Mouse (Mus musculus) olfactory bulb, adult 2 months (tissue): Measurements from ENCODE around the gene Itga1. TPM values are rescaled to one million over a fixed set of nuclear protein-coding genes. Genes with fewer than 3 reads are reported as not detected.

Source experiments
- H3K27ac ChIP-seq: fragments of 200-500 bp; 2 replicates; pipeline ENCODE4 v1.5.1; 2012; ENCODE audit warnings: low read depth, low read length; ENCODE audit not compliant: insufficient read depth
- H3K4me1 ChIP-seq: fragments of 200-500 bp; 2 replicates; pipeline ENCODE4 v1.6.1; 2012; ENCODE audit warnings: low read length; ENCODE audit not compliant: control insufficient read depth, insufficient read depth
- H3K4me3 ChIP-seq: fragments of 200-500 bp; 2 replicates; pipeline ENCODE4 v1.5.1; 2012; ENCODE audit warnings: mild to moderate bottlenecking, low read depth, low read length, moderate library complexity; ENCODE audit not compliant: insufficient read depth
- CTCF ChIP-seq: fragments of 200-500 bp; IDR thresholded peaks from 2 replicates; pipeline ENCODE4 v1.5.1; 2012; ENCODE audit warnings: low read depth, mild to moderate bottlenecking, low read length, moderate library complexity; ENCODE audit not compliant: insufficient read depth
- POLR2A ChIP-seq: fragments of 200-500 bp; IDR thresholded peaks from 2 replicates; pipeline ENCODE4 v1.6.1; 2012; ENCODE audit warnings: mild to moderate bottlenecking, low read depth, low read length, moderate library complexity; ENCODE audit not compliant: insufficient read depth
- WGBS: fragments of 180-500 bp; shearing (Covaris S2); methylation state at CpG from one replicate; pipeline ENCODE4 v1.1.7; 2018; 5-methylcytosine and 5-hydroxymethylcytosine counted together
- polyA plus RNA-seq: library from polyadenylated mRNA; stranded (reverse); fragments of >200 nt; gene quantifications from 2 replicates; pipeline ENCODE4 v1.2.4, GENCODE M21; 2012; ENCODE audit warnings: low replicate concordance; ENCODE audit not compliant: missing spikeins, insufficient read depth, insufficient read length

Itga1 gene
- polyA plus RNA-seq, 1 experiment = not detected

GRCm38 (mm10) chr13:115090069-115090976, 11.4 kb downstream of the Itga1 start, which contains the start of gene Pelo:
Gene Pelo, minus strand, starts transcription at chr13:115090186.
- under 1% methylated on average over 60 of the region's 60 CpGs for WGBS
- Histone ChIP-seq H3K4me3 (peak within 1 kb of the TSS; percentile 57), H3K27ac (no peak within 1 kb of the TSS; the same call in 1 of the 2 replicates), H3K4me1 (peaks cover 10% of the 10 kb centered on the region; the same call in 1 of the 2 replicates)
- TF ChIP-seq POLR2A = peak; percentile 85
- no peak for TF ChIP-seq CTCF

DNA sequence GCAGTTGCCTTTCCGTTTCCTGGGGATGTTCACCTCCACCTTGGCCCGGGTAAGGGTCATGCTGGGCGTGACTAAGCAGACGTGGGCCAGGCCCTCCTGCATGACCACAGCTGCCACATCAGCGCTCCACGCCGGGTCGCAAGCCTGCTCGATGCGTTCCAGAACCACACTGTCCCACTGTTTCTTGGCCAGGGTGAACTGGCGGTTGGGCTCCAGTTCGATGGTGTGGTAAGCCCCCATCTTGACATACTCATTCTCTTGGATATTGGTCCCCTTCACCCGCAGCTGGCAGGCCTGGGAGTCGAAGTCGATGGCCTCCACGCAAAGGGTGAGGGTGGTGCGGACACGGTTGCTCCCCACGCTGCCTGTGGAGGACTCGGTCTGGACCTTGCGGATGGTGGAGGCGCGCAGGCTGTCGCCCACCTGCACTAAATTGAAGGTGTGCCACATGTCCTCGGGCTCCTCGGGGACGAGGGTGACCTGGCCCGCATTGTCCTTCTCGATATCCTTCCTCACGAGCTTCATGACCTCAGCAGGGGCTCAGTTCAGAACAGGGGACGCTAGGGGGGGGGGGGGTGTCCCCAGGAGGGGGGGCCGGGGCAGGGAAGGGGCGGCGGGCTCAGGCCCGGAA, 12.3 kb downstream of the Itga1 start:
- 13% methylated on average over 35 of the region's 35 CpGs for WGBS
- H3K27ac ChIP-seq = no peak overlapping the region

DNA sequence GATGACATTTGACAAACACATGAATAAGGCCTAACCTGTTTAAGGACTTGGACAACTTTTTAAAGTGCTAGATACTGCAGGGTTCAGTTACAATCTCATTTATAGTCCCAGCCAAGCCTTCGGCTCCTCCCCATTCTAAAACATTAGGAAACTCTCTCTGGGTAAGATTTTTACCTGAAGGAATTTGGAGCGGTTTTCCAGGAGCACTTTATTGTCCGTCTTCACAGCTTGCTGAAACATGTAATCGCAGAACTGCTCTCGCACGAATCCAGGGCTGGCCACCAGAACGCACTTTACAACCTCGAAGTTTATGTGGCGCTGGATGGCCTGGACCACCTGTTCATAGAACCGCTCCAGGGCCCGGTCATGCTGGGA, 12.8 kb downstream of the Itga1 start:
- peak overlapping the region; percentile 57 for H3K4me3 ChIP-seq
- TF ChIP-seq CTCF (no peak), POLR2A (no peak)

More for the DNA sequence above, 12.3 kb downstream of the Itga1 start:
- Histone ChIP-seq H3K4me3 (peak overlapping the region; percentile 57), H3K4me1 (peaks cover 10% of the 10 kb centered on the region; the same call in 1 of the 2 replicates)
- no peak for TF ChIP-seq CTCF
- no peak for TF ChIP-seq POLR2A

DNA sequence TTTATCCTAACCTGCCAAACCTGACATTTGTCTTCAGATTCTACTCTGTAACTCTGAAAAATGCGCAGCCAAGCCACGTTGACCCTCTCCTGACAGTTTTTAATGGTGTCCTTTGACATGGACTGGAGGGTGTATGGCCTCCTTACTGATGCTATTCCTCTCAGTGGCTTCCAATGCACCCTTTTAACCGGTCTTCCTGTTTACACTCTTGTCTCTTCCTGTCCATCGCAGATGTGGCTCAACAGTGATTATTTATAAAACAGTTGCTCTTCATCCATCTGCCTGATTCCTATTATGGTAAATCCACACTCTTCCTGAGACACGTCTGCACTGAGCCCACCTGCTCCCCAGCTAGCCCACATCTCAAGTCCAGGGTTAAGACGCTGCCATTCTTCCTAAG, 15.8 kb downstream of the Itga1 start:
- no peak overlapping the region for H3K4me3 ChIP-seq
- H3K27ac ChIP-seq = no peak overlapping the region
- TF ChIP-seq POLR2A (no peak), CTCF (no peak)
- WGBS = 95% methylated on average over 6 of the region's 6 CpGs
- H3K4me1 ChIP-seq = peaks cover 10% of the 10 kb centered on the region; the same call in 1 of the 2 replicates

More for the DNA sequence above, 12.8 kb downstream of the Itga1 start:
- Histone ChIP-seq H3K27ac (no peak overlapping the region), H3K4me1 (peaks cover 10% of the 10 kb centered on the region; the same call in 1 of the 2 replicates)
- WGBS = 73% methylated on average over 11 of the region's 11 CpGs

GRCm38 (mm10) chr13:115082339-115082738, 19.4 kb downstream of the Itga1 start:
- TF ChIP-seq POLR2A (no peak), CTCF (no peak)
- H3K27ac ChIP-seq = no peak overlapping the region
- no peak overlapping the region for H3K4me3 ChIP-seq
- no peaks in the 10 kb centered on the region for H3K4me1 ChIP-seq
- 97% methylated on average over 7 of the region's 7 CpGs for WGBS

- H3K4me1 ChIP-seq = no peaks in the 10 kb centered on the region
- TF ChIP-seq POLR2A (no peak), CTCF (no peak)
- 88% methylated on average over 3 of the region's 3 CpGs for WGBS
- H3K27ac ChIP-seq = no peak overlapping the region
- no peak overlapping the region for H3K4me3 ChIP-seq
Measured at GRCm38 (mm10) chr13:115079996-115080585, 21.7 kb downstream of the Itga1 start.

GRCm38 (mm10) chr13:115078997-115079685, 22.6 kb downstream of the Itga1 start:
- Histone ChIP-seq H3K4me3 (no peak overlapping the region), H3K27ac (no peak overlapping the region), H3K4me1 (no peaks in the 10 kb centered on the region)
- TF ChIP-seq POLR2A (no peak), CTCF (no peak)
- 79% methylated on average over 6 of the region's 6 CpGs for WGBS

GRCm38 (mm10) chr13:115077346-115078134, 24.2 kb downstream of the Itga1 start:
- Histone ChIP-seq H3K4me1 (no peaks in the 10 kb centered on the region), H3K27ac (no peak overlapping the region), H3K4me3 (no peak overlapping the region)
- 87% methylated on average over 9 of the region's 9 CpGs for WGBS
- TF ChIP-seq POLR2A (no peak), CTCF (no peak)
